Mouse (Mus musculus): ENCODE results near the gene Mef2a. TPM values are rescaled to one million over a fixed set of nuclear protein-coding genes. Genes with fewer than 3 reads are reported as not detected.
"Not testable (repeated sequence)": the region's sequence is repeated elsewhere in the genome, so short reads cannot be mapped to it uniquely, and the experiment has no call there.

The Mef2a gene
- polyA plus RNA-seq, 1 experiment from 2014 or later: 41.0 TPM

- no peaks in the 10 kb centered on the region for H3K4me1 ChIP-seq
- WGBS: 89% methylated on average over 1 of the region's 1 CpGs
- ATAC-seq (replicated peaks): no peak
- no peak overlapping the region for H3K4me2 ChIP-seq
- H3K4me3 ChIP-seq: no peak overlapping the region
- no peaks in the 10 kb centered on the region for H3K27me3 ChIP-seq (replicated peaks)
- no peaks in the 10 kb centered on the region for H3K9me3 ChIP-seq
- no peaks in the 10 kb centered on the region for H3K36me3 ChIP-seq (replicated peaks)
- H3K27ac ChIP-seq: no peak overlapping the region
- H3K9ac ChIP-seq: no peak overlapping the region
Measured at GRCm38 (mm10) chr7:67291356-67291755, 81.3 kb downstream of the Mef2a start.

- Histone ChIP-seq H3K27ac (no peak overlapping the region), H3K4me3 (no peak overlapping the region), H3K36me3 (replicated peaks) (no peaks in the 10 kb centered on the region), H3K27me3 (replicated peaks) (no peaks in the 10 kb centered on the region), H3K9ac (no peak overlapping the region), H3K9me3 (no peaks in the 10 kb centered on the region), H3K4me1 (no peaks in the 10 kb centered on the region), H3K4me2 (no peak overlapping the region)
- ATAC-seq (replicated peaks): no peak
- 83% methylated on average over 4 of the region's 4 CpGs for WGBS
Measured at GRCm38 (mm10) chr7:67287456-67287855, 85.2 kb downstream of the Mef2a start.

- Histone ChIP-seq H3K4me2 (no peak overlapping the region), H3K27ac (no peak overlapping the region), H3K36me3 (replicated peaks) (no peaks in the 10 kb centered on the region), H3K9me3 (no peaks in the 10 kb centered on the region), H3K4me1 (no peaks in the 10 kb centered on the region), H3K9ac (no peak overlapping the region), H3K4me3 (no peak overlapping the region), H3K27me3 (replicated peaks) (no peaks in the 10 kb centered on the region)
- ATAC-seq (replicated peaks): no peak
- 92% methylated on average over 6 of the region's 6 CpGs for WGBS
Measured at GRCm38 (mm10) chr7:67283581-67283980, 89.1 kb downstream of the Mef2a start.

- not testable (repeated sequence) for H3K9me3 ChIP-seq; ATAC-seq (replicated peaks); H3K4me1 ChIP-seq; H3K27ac ChIP-seq; H3K36me3 ChIP-seq (replicated peaks); H3K27me3 ChIP-seq (replicated peaks); H3K9ac ChIP-seq; H3K4me3 ChIP-seq; H3K4me2 ChIP-seq
- WGBS: 89% methylated on average over 4 of the region's 4 CpGs
Measured at GRCm38 (mm10) chr7:67270447-67270846, 102.2 kb downstream of the Mef2a start.

- Histone ChIP-seq H3K4me1 (no peaks in the 10 kb centered on the region), H3K9ac (no peak overlapping the region), H3K4me3 (no peak overlapping the region), H3K9me3 (no peaks in the 10 kb centered on the region), H3K27me3 (replicated peaks) (no peaks in the 10 kb centered on the region), H3K4me2 (no peak overlapping the region), H3K27ac (no peak overlapping the region), H3K36me3 (replicated peaks) (peaks cover 14% of the 10 kb centered on the region; the same call in 1 of the 2 replicates)
- 65% methylated on average over 4 of the region's 4 CpGs for WGBS
- ATAC-seq (replicated peaks): peak; percentile 58; the same call in 1 of the 2 replicates
Measured at GRCm38 (mm10) chr7:67259828-67260563, 112.7 kb downstream of the Mef2a start.

GRCm38 (mm10) chr7:67246067-67246466 lies 126.6 kb downstream of the Mef2a start:
- H3K27me3 ChIP-seq (replicated peaks): no peaks in the 10 kb centered on the region
- no peak overlapping the region for H3K4me3 ChIP-seq
- H3K36me3 ChIP-seq (replicated peaks): 0 out of 2 replicates have a peak, but pooled peaks cover 2% of the 10 kb centered on the region
- H3K9me3 ChIP-seq: no peaks in the 10 kb centered on the region
- no peak for ATAC-seq (replicated peaks)
- no peak overlapping the region for H3K4me2 ChIP-seq
- WGBS: 81% methylated on average over 2 of the region's 2 CpGs
- no peak overlapping the region for H3K9ac ChIP-seq
- no peaks in the 10 kb centered on the region for H3K4me1 ChIP-seq
- H3K27ac ChIP-seq: no peak overlapping the region

- H3K27ac ChIP-seq: no peak overlapping the region
- no peak for ATAC-seq (replicated peaks)
- H3K9me3 ChIP-seq: no peaks in the 10 kb centered on the region
- H3K27me3 ChIP-seq (replicated peaks): no peaks in the 10 kb centered on the region
- 93% methylated on average over 1 of the region's 1 CpGs for WGBS
- H3K4me2 ChIP-seq: no peak overlapping the region
- no peak overlapping the region for H3K4me3 ChIP-seq
- H3K4me1 ChIP-seq: no peaks in the 10 kb centered on the region
- no peak overlapping the region for H3K9ac ChIP-seq
- 0 out of 2 replicates have a peak, but pooled peaks cover 2% of the 10 kb centered on the region for H3K36me3 ChIP-seq (replicated peaks)
Measured at GRCm38 (mm10) chr7:67245255-67245654, 127.4 kb downstream of the Mef2a start.

- Histone ChIP-seq H3K27ac (no peak overlapping the region), H3K4me3 (no peak overlapping the region), H3K36me3 (replicated peaks) (0 out of 2 replicates have a peak, but pooled peaks cover 4% of the 10 kb centered on the region), H3K9me3 (no peaks in the 10 kb centered on the region), H3K4me2 (no peak overlapping the region), H3K4me1 (no peaks in the 10 kb centered on the region), H3K27me3 (replicated peaks) (no peaks in the 10 kb centered on the region), H3K9ac (no peak overlapping the region)
- no peak for ATAC-seq (replicated peaks)
- WGBS: 63% methylated on average over 4 of the region's 4 CpGs
Measured at GRCm38 (mm10) chr7:67243894-67244282, 128.8 kb downstream of the Mef2a start.

GRCm38 (mm10) chr7:67243121-67243893 lies 129.4 kb downstream of the Mef2a start:
- Histone ChIP-seq H3K27me3 (replicated peaks) (no peaks in the 10 kb centered on the region), H3K9me3 (no peaks in the 10 kb centered on the region), H3K36me3 (replicated peaks) (0 out of 2 replicates have a peak, but pooled peaks cover 10% of the 10 kb centered on the region), H3K4me3 (no peak overlapping the region), H3K27ac (no peak overlapping the region), H3K9ac (no peak overlapping the region), H3K4me1 (no peaks in the 10 kb centered on the region), H3K4me2 (no peak overlapping the region)
- 53% methylated on average over 2 of the region's 2 CpGs for WGBS
- ATAC-seq (replicated peaks): no peak

- no peak for ATAC-seq (replicated peaks)
- Histone ChIP-seq H3K4me3 (no peak overlapping the region), H3K27me3 (replicated peaks) (no peaks in the 10 kb centered on the region), H3K27ac (no peak overlapping the region), H3K9me3 (no peaks in the 10 kb centered on the region), H3K36me3 (replicated peaks) (0 out of 2 replicates have a peak, but pooled peaks cover 9% of the 10 kb centered on the region), H3K4me2 (no peak overlapping the region), H3K9ac (no peak overlapping the region), H3K4me1 (no peaks in the 10 kb centered on the region)
- 86% methylated on average over 3 of the region's 3 CpGs for WGBS
Measured at GRCm38 (mm10) chr7:67241969-67242368, 130.7 kb downstream of the Mef2a start.

GRCm38 (mm10) chr7:67237752-67238151 lies 134.9 kb downstream of the Mef2a start:
- 93% methylated on average over 2 of the region's 2 CpGs for whole genome bisulfite sequencing
- Histone ChIP-seq H3K9ac (no peak overlapping the region), H3K9me3 (no peaks in the 10 kb centered on the region), H3K27me3 (replicated peaks) (no peaks in the 10 kb centered on the region), H3K4me3 (no peak overlapping the region), H3K4me2 (no peak overlapping the region), H3K36me3 (replicated peaks) (peaks cover 14% of the 10 kb centered on the region; the same call in 1 of the 2 replicates), H3K27ac (no peak overlapping the region), H3K4me1 (no peaks in the 10 kb centered on the region)
- no peak for ATAC-seq (replicated peaks)

GRCm38 (mm10) chr7:67236351-67236750 lies 136.3 kb downstream of the Mef2a start:
- WGBS: 85% methylated on average over 2 of the region's 2 CpGs
- Histone ChIP-seq H3K9ac (no peak overlapping the region), H3K4me2 (no peak overlapping the region), H3K4me1 (no peaks in the 10 kb centered on the region), H3K27me3 (replicated peaks) (no peaks in the 10 kb centered on the region), H3K9me3 (no peaks in the 10 kb centered on the region), H3K4me3 (no peak overlapping the region), H3K36me3 (replicated peaks) (peaks cover 21% of the 10 kb centered on the region; the same call in 1 of the 2 replicates), H3K27ac (no peak overlapping the region)
- no peak for ATAC-seq (replicated peaks)

Data from midbrain, embryonic 15.5 days (tissue).